Mouse (Mus musculus): ENCODE results near the gene Actn1. TPM values are rescaled to one million over a fixed set of nuclear protein-coding genes. Genes with fewer than 3 reads are reported as not detected.
A peak's percentile ranks its signal among the peaks of the same experiment; 100 is the strongest.

Gene Actn1
- polyA plus RNA-seq, 1 experiment from 2014 or later = 7.9 TPM

DNA sequence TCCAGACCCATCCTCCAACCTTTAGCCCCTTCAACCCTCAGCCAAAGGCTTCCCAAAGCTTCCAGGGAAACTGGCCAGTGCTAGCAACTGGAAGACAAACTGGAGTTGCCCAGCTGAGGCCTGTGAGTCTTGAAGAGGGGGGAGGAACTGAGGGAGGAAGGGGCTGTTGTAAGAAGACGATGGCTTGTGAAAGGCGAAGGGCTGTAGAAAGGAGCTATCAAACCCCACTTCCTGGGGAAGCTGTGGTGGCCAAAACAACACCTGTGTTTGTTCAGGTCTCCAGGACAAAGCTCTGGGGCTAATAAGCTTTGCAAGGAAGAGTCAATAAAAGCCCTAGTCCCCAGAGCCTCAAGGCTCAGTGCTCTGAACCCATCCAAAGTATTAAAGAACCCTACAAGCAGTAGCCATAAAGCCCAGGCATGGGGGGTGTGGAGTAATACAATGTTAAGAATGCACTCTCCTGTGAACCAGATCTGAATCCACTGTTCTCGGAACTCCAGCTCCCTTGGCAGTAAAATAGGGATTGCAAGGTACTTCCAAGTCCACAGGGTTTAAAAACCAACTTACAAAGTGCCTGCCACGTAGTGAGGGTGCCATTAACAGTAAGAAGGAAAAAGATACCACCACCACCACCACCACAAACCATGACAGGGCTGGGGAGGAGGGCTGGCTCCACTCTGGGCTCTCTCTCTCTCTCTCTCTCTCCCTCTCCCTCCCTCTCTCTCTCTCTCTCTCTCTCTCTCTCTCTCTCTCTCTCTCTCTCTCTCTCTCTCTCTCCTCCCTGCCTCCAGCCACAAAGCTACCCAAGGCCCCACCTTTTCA lies 49.2 kb downstream of the Actn1 start:
- Histone ChIP-seq H3K4me2 (no peak overlapping the region), H3K36me3 (replicated peaks) (0 out of 2 replicates have a peak, but pooled peaks cover 7% of the 10 kb centered on the region), H3K9ac (no peak overlapping the region), H3K27me3 (no peaks in the 10 kb centered on the region), H3K4me1 (replicated peaks) (peaks cover 36% of the 10 kb centered on the region), H3K9me3 (replicated peaks) (no peaks in the 10 kb centered on the region), H3K4me3 (replicated peaks) (no peak overlapping the region), H3K27ac (replicated peaks) (peak overlapping the region; percentile 34)
- ATAC-seq (ENCODE audit: insufficient read depth) = no peak
- 22% methylated on average over 4 of the region's 4 CpGs for WGBS (ENCODE audit: insufficient replicate concordance)

DNA sequence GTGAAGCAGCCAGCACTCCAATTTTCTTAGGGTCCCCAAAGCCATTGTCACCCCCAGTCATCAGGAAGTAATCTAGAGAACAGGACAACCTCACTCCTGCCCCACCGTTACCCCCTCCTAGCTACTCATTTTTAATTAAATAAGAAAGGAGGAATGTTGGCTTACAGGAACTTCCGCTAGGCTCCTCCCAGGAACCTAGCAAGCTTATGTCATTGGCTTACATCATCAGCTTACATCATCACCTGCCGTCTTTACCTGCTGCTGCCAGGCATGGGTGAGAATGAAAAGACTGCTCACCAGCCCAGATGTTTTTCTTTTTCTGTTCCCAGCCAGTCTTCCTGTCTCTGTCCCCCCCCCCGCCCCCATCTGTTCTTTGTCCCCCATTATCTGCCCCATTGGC lies 50.3 kb downstream of the Actn1 start:
- no peak overlapping the region for H3K27ac ChIP-seq (replicated peaks)
- no peak for ATAC-seq (ENCODE audit: insufficient read depth)
- 75% methylated on average over 4 of the region's 4 CpGs for WGBS (ENCODE audit: insufficient replicate concordance)

DNA sequence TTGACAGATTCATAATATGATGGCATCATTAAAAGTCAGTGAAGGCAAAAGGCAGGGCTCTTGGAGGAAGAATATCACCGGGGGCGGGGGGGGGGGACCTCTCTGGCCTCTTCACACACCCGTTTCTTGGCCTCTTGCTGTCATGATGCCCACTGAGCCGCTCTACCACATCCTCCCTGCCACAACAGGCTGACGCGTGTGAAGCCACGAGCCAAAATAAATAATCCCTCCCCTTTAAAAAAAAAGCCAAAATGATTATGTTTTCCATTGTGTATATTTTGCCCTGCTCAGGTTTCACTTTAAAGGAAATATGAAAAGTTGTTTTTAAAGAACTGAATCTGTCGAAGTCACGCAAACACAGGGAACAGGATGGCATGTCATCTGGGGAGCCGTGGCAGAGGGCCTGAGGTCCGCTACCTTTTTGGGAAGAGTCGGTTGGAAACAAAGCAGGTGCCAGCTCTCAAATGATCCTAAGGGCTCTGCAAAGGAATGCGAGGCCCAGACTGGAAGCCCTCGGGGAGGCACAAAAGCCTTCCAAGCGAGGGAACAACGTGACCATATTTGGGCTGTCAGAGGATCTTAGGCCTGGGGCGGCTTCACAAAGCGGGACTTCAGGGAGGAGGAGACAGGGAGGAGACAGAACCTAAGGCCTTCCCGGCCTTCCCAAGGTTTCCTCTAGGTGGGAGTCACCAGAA lies 51.9 kb downstream of the Actn1 start:
- H3K4me2 ChIP-seq = no peak overlapping the region
- H3K27me3 ChIP-seq = no peaks in the 10 kb centered on the region
- no peak overlapping the region for H3K4me3 ChIP-seq (replicated peaks)
- H3K9me3 ChIP-seq (replicated peaks) = no peaks in the 10 kb centered on the region
- no peak for ATAC-seq (ENCODE audit: insufficient read depth)
- no peak overlapping the region for H3K9ac ChIP-seq
- peaks cover 20% of the 10 kb centered on the region; the same call in 1 of the 2 replicates for H3K4me1 ChIP-seq (replicated peaks)
- H3K36me3 ChIP-seq (replicated peaks) = peaks cover 25% of the 10 kb centered on the region; the same call in 1 of the 2 replicates
- WGBS (ENCODE audit: insufficient replicate concordance) = 70% methylated on average over 19 of the region's 19 CpGs
- H3K27ac ChIP-seq (replicated peaks) = no peak overlapping the region

More for the DNA sequence above, 50.3 kb downstream of the Actn1 start:
- Histone ChIP-seq H3K4me1 (replicated peaks) (peaks cover 30% of the 10 kb centered on the region), H3K9me3 (replicated peaks) (no peaks in the 10 kb centered on the region), H3K36me3 (replicated peaks) (0 out of 2 replicates have a peak, but pooled peaks cover 12% of the 10 kb centered on the region), H3K9ac (no peak overlapping the region), H3K4me3 (replicated peaks) (no peak overlapping the region), H3K4me2 (no peak overlapping the region), H3K27me3 (no peaks in the 10 kb centered on the region)

DNA sequence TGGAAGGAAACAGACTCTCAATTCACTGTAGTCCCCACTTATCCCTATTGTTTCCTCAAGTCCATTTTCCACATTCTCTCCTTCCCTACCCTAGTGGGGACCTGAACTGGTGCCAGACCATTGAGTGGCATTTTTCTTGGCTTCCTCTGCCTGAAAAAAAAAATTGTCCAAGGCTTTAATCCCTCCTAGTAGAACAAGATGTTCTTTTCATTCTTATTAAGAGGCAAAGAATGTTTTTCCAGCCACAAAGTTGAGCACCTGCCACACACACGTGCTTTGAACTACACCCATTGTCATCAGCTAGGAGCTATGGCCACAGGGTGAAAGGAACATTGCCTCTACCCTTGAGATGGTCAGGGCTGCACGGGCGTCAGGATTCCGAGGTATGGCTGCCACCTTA lies 56.9 kb downstream of the Actn1 start:
- WGBS (ENCODE audit: insufficient replicate concordance) = 71% methylated on average over 4 of the region's 4 CpGs
- no peak for ATAC-seq (ENCODE audit: insufficient read depth)
- Histone ChIP-seq H3K27ac (replicated peaks) (no peak overlapping the region), H3K4me2 (no peak overlapping the region), H3K4me1 (replicated peaks) (0 out of 2 replicates have a peak, but pooled peaks cover 2% of the 10 kb centered on the region), H3K9me3 (replicated peaks) (no peaks in the 10 kb centered on the region), H3K27me3 (no peaks in the 10 kb centered on the region), H3K36me3 (replicated peaks) (peaks cover 28% of the 10 kb centered on the region; the same call in 1 of the 2 replicates), H3K4me3 (replicated peaks) (no peak overlapping the region), H3K9ac (no peak overlapping the region)

DNA sequence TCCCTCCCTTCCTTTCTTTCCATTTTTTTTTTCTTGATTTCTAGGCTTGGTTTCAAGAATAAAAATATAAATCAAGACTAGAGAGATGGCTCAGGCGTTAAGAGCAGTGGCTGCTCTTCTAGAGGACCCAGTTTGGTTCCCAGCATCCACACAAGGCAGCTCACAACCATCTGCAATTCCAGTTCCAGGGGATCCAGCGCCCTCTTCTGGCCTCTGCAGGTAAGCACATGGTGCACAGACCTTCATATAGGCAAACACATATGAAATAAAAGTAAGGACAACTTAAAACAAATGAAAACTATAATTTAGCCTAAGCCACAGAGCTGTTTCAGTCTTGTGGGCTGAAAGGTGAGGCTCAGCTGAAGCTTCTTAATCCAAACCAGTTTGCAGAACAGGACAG lies 60.4 kb downstream of the Actn1 start:
- WGBS (ENCODE audit: insufficient replicate concordance) = 54% methylated on average over 2 of the region's 2 CpGs

DNA sequence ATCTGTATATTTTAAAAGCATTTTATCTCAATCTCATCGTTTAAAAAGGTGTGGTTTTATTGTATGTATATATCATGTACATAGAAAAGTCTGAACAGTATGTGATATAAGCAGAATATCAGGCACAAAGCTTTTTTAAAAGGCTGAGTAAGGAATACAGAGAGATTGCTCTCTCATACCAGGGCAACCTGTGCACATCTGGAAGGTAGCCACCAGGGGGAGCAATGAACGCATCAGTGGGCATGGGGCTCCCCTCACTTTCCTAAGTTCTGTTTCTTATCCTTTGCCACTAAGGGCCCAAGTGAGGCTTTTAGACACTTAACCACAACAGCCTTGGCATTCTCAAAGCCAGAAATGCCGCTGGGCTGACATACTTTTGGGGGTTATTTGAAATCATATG lies 61.7 kb downstream of the Actn1 start:
- Histone ChIP-seq H3K4me1 (replicated peaks) (0 out of 2 replicates have a peak, but pooled peaks cover 2% of the 10 kb centered on the region), H3K4me3 (replicated peaks) (no peak overlapping the region), H3K9ac (no peak overlapping the region), H3K36me3 (replicated peaks) (peaks cover 12% of the 10 kb centered on the region; the same call in 1 of the 2 replicates), H3K4me2 (no peak overlapping the region), H3K9me3 (replicated peaks) (no peaks in the 10 kb centered on the region), H3K27ac (replicated peaks) (no peak overlapping the region), H3K27me3 (no peaks in the 10 kb centered on the region)
- ATAC-seq (ENCODE audit: insufficient read depth) = no peak
- WGBS (ENCODE audit: insufficient replicate concordance) = 11% methylated on average over 3 of the region's 3 CpGs

More for the DNA sequence above, 60.4 kb downstream of the Actn1 start:
- ATAC-seq (ENCODE audit: insufficient read depth) = no peak
- Histone ChIP-seq H3K4me3 (replicated peaks) (no peak overlapping the region), H3K4me2 (no peak overlapping the region), H3K9me3 (replicated peaks) (no peaks in the 10 kb centered on the region), H3K27me3 (no peaks in the 10 kb centered on the region), H3K36me3 (replicated peaks) (peaks cover 23% of the 10 kb centered on the region; the same call in 1 of the 2 replicates), H3K27ac (replicated peaks) (no peak overlapping the region), H3K9ac (no peak overlapping the region), H3K4me1 (replicated peaks) (0 out of 2 replicates have a peak, but pooled peaks cover 2% of the 10 kb centered on the region)

DNA sequence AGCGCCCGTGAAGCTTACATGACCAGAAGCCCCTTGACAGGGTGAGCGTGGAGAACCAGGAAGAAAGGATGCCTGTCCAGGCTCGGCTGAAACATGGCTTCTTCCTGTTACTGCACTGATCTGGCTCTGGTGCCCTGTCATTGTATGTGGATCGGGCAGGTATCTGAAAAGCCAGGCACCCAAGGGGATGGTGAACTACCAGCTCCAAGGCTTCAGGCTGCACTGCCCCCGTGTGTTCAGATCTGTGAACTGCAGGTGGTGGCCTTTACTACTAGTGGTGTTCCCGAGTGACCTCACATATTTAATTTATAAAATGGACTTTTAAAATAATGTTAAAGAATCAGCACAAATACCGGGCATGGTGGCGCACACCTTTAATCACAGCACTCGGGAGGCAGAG lies 62.8 kb downstream of the Actn1 start:
- H3K4me2 ChIP-seq = no peak overlapping the region
- no peaks in the 10 kb centered on the region for H3K27me3 ChIP-seq
- WGBS (ENCODE audit: insufficient replicate concordance) = 55% methylated on average over 10 of the region's 10 CpGs
- no peak overlapping the region for H3K27ac ChIP-seq (replicated peaks)
- H3K9ac ChIP-seq = no peak overlapping the region
- no peak overlapping the region for H3K4me3 ChIP-seq (replicated peaks)
- no peak for ATAC-seq (ENCODE audit: insufficient read depth)
- H3K9me3 ChIP-seq (replicated peaks) = no peaks in the 10 kb centered on the region
- peaks cover 14% of the 10 kb centered on the region for H3K36me3 ChIP-seq (replicated peaks)
- 0 out of 2 replicates have a peak, but pooled peaks cover 2% of the 10 kb centered on the region for H3K4me1 ChIP-seq (replicated peaks)

DNA sequence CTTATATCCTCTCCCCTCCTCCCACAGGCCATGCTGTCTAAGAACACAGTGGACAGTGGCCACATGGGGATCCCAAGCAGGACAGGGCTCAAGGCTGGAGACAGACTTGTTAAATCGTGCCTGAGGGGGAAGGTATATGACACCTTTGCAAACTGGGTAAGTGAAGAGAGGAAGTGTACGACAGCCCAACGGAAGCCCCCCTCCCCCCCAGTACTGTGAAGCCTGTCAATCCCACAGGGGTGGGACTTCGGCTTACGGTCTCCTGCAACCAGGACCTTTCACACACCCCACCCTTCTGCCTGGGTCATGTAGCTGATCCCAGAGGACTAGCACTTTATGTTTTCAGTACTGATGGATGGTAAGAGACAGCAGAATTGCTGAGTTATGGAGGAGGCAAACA lies 68.4 kb downstream of the Actn1 start:
- no peak overlapping the region for H3K27ac ChIP-seq (replicated peaks)
- no peak overlapping the region for H3K9ac ChIP-seq
- H3K4me1 ChIP-seq (replicated peaks) = no peaks in the 10 kb centered on the region
- H3K27me3 ChIP-seq = no peaks in the 10 kb centered on the region
- no peaks in the 10 kb centered on the region for H3K9me3 ChIP-seq (replicated peaks)
- H3K4me3 ChIP-seq (replicated peaks) = no peak overlapping the region
- no peak for ATAC-seq (ENCODE audit: insufficient read depth)
- peaks cover 33% of the 10 kb centered on the region for H3K36me3 ChIP-seq (replicated peaks)
- H3K4me2 ChIP-seq = no peak overlapping the region
- 44% methylated on average over 5 of the region's 5 CpGs for WGBS (ENCODE audit: insufficient replicate concordance)

DNA sequence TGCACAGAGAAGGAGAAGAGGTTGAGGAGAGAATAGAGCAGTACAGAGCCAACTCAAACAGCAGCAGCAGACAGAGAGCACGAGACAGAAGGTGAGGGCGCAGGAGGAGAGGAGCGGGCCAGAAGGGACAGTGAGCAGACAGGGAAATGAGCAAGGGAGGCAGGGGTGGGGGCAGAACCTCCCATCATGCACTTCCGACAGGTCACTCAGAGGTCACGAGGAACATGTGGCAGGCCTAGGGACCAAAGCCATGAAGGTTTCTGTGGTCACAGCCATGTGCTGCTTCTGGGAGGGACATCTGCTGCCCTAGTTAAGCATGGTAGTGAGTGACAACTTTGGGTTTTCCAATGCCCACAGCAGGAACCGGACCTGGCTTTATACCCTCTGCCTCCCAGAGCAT lies 68.8 kb downstream of the Actn1 start:
- Histone ChIP-seq H3K4me2 (no peak overlapping the region), H3K9ac (no peak overlapping the region), H3K4me1 (replicated peaks) (no peaks in the 10 kb centered on the region), H3K36me3 (replicated peaks) (peaks cover 37% of the 10 kb centered on the region), H3K9me3 (replicated peaks) (no peaks in the 10 kb centered on the region), H3K27ac (replicated peaks) (no peak overlapping the region), H3K4me3 (replicated peaks) (no peak overlapping the region), H3K27me3 (no peaks in the 10 kb centered on the region)
- ATAC-seq (ENCODE audit: insufficient read depth) = no peak
- WGBS (ENCODE audit: insufficient replicate concordance) = 72% methylated on average over 6 of the region's 6 CpGs

DNA sequence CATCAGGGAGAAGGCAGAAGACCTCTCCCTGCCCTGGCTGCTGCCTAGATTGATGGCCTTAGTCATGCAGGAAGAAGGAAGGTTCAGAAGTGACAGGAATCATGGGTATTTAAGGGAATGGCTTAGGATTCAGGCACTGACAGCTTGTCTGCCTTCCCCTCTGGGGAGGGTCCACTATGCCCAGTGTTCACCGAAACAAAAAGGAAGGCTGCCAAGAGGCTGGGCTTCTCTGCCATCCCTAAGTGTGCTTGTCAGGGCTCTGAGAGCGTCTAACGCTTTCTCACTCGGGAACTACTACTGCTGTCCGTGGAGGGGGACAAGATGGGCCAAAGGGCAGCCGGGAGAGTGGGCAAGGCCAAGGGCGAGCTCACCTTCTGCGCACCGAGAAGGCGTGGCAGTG lies 69.3 kb downstream of the Actn1 start:
- H3K36me3 ChIP-seq (replicated peaks) = peaks cover 35% of the 10 kb centered on the region
- H3K4me2 ChIP-seq = no peak overlapping the region
- no peak overlapping the region for H3K4me3 ChIP-seq (replicated peaks)
- no peak overlapping the region for H3K9ac ChIP-seq
- no peak overlapping the region for H3K27ac ChIP-seq (replicated peaks)
- H3K9me3 ChIP-seq (replicated peaks) = no peaks in the 10 kb centered on the region
- no peaks in the 10 kb centered on the region for H3K4me1 ChIP-seq (replicated peaks)
- ATAC-seq (ENCODE audit: insufficient read depth) = no peak
- no peaks in the 10 kb centered on the region for H3K27me3 ChIP-seq
- 73% methylated on average over 10 of the region's 10 CpGs for WGBS (ENCODE audit: insufficient replicate concordance)

DNA sequence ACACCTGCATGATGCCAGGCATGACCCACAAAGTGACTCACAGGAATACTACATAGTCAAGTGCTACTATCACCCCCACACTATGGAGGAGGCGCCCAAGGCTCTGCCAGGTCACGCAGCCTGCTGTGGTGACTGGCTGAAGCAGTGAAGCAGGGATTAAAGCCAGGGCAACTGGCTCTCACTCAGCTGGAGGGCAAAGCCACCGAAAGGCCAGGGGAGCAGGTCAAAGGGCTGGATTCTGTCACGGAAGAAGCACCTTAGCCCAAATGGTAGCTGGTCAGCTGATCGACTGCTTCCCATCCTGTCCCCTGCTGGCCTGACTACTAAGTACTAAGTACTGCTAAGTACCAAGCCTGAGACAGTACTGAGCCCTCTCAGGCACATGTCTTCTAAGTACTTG lies 76.1 kb downstream of the Actn1 start:
- Histone ChIP-seq H3K27ac (replicated peaks) (no peak overlapping the region), H3K4me3 (replicated peaks) (no peak overlapping the region), H3K27me3 (no peaks in the 10 kb centered on the region), H3K9ac (no peak overlapping the region), H3K4me2 (no peak overlapping the region), H3K4me1 (replicated peaks) (no peaks in the 10 kb centered on the region; the same call in 1 of the 2 replicates), H3K36me3 (replicated peaks) (peaks cover 28% of the 10 kb centered on the region), H3K9me3 (replicated peaks) (no peaks in the 10 kb centered on the region)
- no peak for ATAC-seq (ENCODE audit: insufficient read depth)
- 53% methylated on average over 5 of the region's 5 CpGs for WGBS (ENCODE audit: insufficient replicate concordance)
